Mouse (Mus musculus) left cerebral cortex, postnatal 25 days (tissue): Measurements from ENCODE around the gene B830017H08Rik. TPM values are rescaled to one million over a fixed set of nuclear protein-coding genes. Genes with fewer than 3 reads are reported as not detected.

ENCODE experiments used
- total RNA-seq, 2 experiments: library from RNA; stranded (reverse); gene quantifications; 2 replicates each; pipeline ENCODE4 v1.2.3; 2021

B830017H08Rik gene
- total RNA-seq, 2 experiments from 2014 or later, result 4.7 to 5.4 TPM

Other genes with a start within 250 kb of the B830017H08Rik start
- 10 to 100 TPM; 83.2 to 87.4 TPM for gene Slc7a4, start 249.9 kb upstream of the B830017H08Rik start, total RNA-seq
- gene Smpd4, start 213.8 kb upstream of the B830017H08Rik start, total RNA-seq, result 10 to 100 TPM; 62.4 to 63.8 TPM
- 10 to 100 TPM; 22.3 to 26.4 TPM for gene Ccdc74a, start 186.7 kb upstream of the B830017H08Rik start, total RNA-seq
- 10 to 100 TPM; 66.3 to 69.1 TPM for gene Med15, start 100.2 kb upstream of the B830017H08Rik start, total RNA-seq
- 100 to 1,000 TPM in 1 of 2 experiments, 10 to 100 TPM in 1; 87.8 to 101 TPM for gene Klhl22, start 73.5 kb upstream of the B830017H08Rik start, total RNA-seq
- gene Scarf2, start 35.8 kb upstream of the B830017H08Rik start, total RNA-seq, result 1 to 10 TPM; 2.9 to 3.2 TPM
- gene Car15, start 5.2 kb downstream of the B830017H08Rik start, total RNA-seq, result 10 to 100 TPM; 12.3 to 13.8 TPM
- 1 to 10 TPM; 1.9 to 2.9 TPM for gene Gm20518, start 58.5 kb downstream of the B830017H08Rik start, total RNA-seq
- gene Tssk1, start 61.1 kb downstream of the B830017H08Rik start, total RNA-seq, result under 1 TPM in 1 of 2 experiments, not detected in 1; 0.09 TPM
- 100 to 1,000 TPM in 1 of 2 experiments, 10 to 100 TPM in 1; 98.0 to 102 TPM for gene Dgcr2, start 65.4 kb downstream of the B830017H08Rik start, total RNA-seq
- not detected for gene Tssk2, start 65.5 kb downstream of the B830017H08Rik start, total RNA-seq
- gene Ess2, start 78.2 kb downstream of the B830017H08Rik start, total RNA-seq, result 10 to 100 TPM; 28.7 to 30.1 TPM
- gene Gsc2, start 81.9 kb downstream of the B830017H08Rik start, total RNA-seq, result not detected
- gene Slc25a1, start 95.1 kb downstream of the B830017H08Rik start, total RNA-seq, result 10 to 100 TPM; 39.5 to 46.0 TPM
- gene Vpreb2, start 147.3 kb downstream of the B830017H08Rik start, total RNA-seq, result not detected
- 10 to 100 TPM; 82.6 to 91.8 TPM for gene Dgcr6, start 219.7 kb downstream of the B830017H08Rik start, total RNA-seq